Mouse (Mus musculus) midbrain, embryonic 11.5 days (tissue): Measurements from ENCODE around the gene Spry1. TPM values are rescaled to one million over a fixed set of nuclear protein-coding genes. Genes with fewer than 3 reads are reported as not detected.

Experiments used
- ATAC-seq: fragments of 200-750 bp; cut with Nextera tagmentation; 2 replicates; pipeline ENCODE4 v1.8.0; 2017; ENCODE audit warnings: moderate TSS enrichment, moderate library complexity; ENCODE audit not compliant: low FRiP score
- DNase-seq: peaks from one replicate; pipeline ENCODE4 v3.0.0; 2015; ENCODE audit warnings: low spot score; ENCODE audit errors: missing footprints
- H3K27ac ChIP-seq: fragments of 300-500 bp; sonication (generic); 2 replicates; pipeline ENCODE4 v1.5.1; 2014; ENCODE audit warnings: low read depth, low read length
- H3K27me3 ChIP-seq: fragments of 300-500 bp; sonication (generic); 2 replicates; pipeline ENCODE4 v1.6.1; 2014; ENCODE audit warnings: mild to moderate bottlenecking, low read length, moderate library complexity, mixed read lengths; ENCODE audit not compliant: control insufficient read depth, insufficient read depth
- H3K36me3 ChIP-seq: fragments of 300-500 bp; sonication (generic); 2 replicates; pipeline ENCODE4 v1.6.1; 2014; ENCODE audit warnings: mild to moderate bottlenecking, low read length, moderate library complexity, mixed read lengths; ENCODE audit not compliant: control insufficient read depth, insufficient read depth
- H3K4me1 ChIP-seq: fragments of 300-500 bp; sonication (generic); 2 replicates; pipeline ENCODE4 v1.6.1; 2014; ENCODE audit warnings: low read length; ENCODE audit not compliant: control insufficient read depth, insufficient read depth
- H3K4me2 ChIP-seq: fragments of 300-500 bp; sonication (generic); 2 replicates; pipeline ENCODE4 v1.6.1; 2014; ENCODE audit warnings: mild to moderate bottlenecking, moderate library complexity
- H3K4me3 ChIP-seq: fragments of 300-500 bp; sonication (generic); 2 replicates; pipeline ENCODE4 v1.5.1; 2014; ENCODE audit warnings: low read depth, low read length
- H3K9ac ChIP-seq: fragments of 300-500 bp; sonication (generic); 2 replicates; pipeline ENCODE4 v1.6.1; 2014; ENCODE audit warnings: low read length
- H3K9me3 ChIP-seq: fragments of 300-500 bp; sonication (generic); 2 replicates; pipeline ENCODE4 v1.6.1; 2016; ENCODE audit warnings: low read length; ENCODE audit not compliant: control insufficient read depth
- WGBS: fragments of 180-500 bp; shearing (Covaris S2); extraction: QIAGEN DNeasy Blood & Tissue Kit; methylation state at CpG from one replicate; pipeline ENCODE4 v1.1.7; 2014; 5-methylcytosine and 5-hydroxymethylcytosine counted together
- polyA plus RNA-seq: library from polyadenylated mRNA; unstranded; fragments of >200 nt; fragmentation: Nextera tagmentation; extraction: Ambion mirVana; gene quantifications from 2 replicates; pipeline ENCODE4 v1.2.1, GENCODE M21; 2014

Gene Spry1
- polyA plus RNA-seq, 1 experiment from 2014 or later: 10.0 TPM

GRCm38 (mm10) chr3:37605876-37606238, 33.9 kb upstream of the Spry1 start:
- no peak overlapping the region for H3K27ac ChIP-seq
- no peaks in the 10 kb centered on the region for H3K36me3 ChIP-seq
- no peaks in the 10 kb centered on the region for H3K9me3 ChIP-seq
- H3K4me3 ChIP-seq: no peak overlapping the region
- DNase-seq (no peak), ATAC-seq (no peak)
- H3K4me2 ChIP-seq: no peak overlapping the region
- no peaks in the 10 kb centered on the region for H3K27me3 ChIP-seq
- peaks cover 6% of the 10 kb centered on the region for H3K4me1 ChIP-seq
- H3K9ac ChIP-seq: no peak overlapping the region
- 91% methylated on average over 10 of the region's 10 CpGs for WGBS

DNA sequence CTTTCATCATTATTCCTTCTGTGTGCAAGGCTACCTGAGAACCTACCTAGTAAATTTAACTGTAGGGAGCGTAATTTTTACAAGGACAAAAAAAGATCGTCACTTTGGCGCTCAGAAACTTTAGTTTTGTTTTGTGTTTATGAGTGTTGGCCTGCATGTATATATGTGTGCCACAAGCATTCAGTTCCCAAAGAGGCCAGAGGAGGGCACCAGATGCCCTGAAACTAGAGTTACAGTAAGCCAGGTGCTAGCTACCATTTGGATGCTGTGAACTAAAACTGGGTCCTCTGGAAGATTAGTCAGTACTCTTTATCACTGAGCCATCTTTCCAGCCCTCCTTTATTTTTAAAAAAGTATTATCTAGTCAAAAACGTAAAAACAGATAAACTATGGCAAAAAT, 30.8 kb upstream of the Spry1 start:
- Histone ChIP-seq H3K4me3 (no peak overlapping the region), H3K27ac (no peak overlapping the region)
- no peak for ATAC-seq

GRCm38 (mm10) chr3:37610670-37611069, 29.1 kb upstream of the Spry1 start:
- Histone ChIP-seq H3K27me3 (no peaks in the 10 kb centered on the region), H3K27ac (no peak overlapping the region), H3K4me1 (no peaks in the 10 kb centered on the region), H3K36me3 (no peaks in the 10 kb centered on the region), H3K4me3 (no peak overlapping the region), H3K9ac (no peak overlapping the region), H3K4me2 (no peak overlapping the region), H3K9me3 (no peaks in the 10 kb centered on the region)
- DNase-seq (no peak), ATAC-seq (no peak)
- WGBS: 91% methylated on average over 2 of the region's 2 CpGs

More for the DNA sequence above, 30.8 kb upstream of the Spry1 start:
- no peak for DNase-seq
- Histone ChIP-seq H3K27me3 (no peaks in the 10 kb centered on the region), H3K36me3 (no peaks in the 10 kb centered on the region), H3K9ac (no peak overlapping the region), H3K4me2 (no peak overlapping the region), H3K9me3 (no peaks in the 10 kb centered on the region), H3K4me1 (peaks cover 6% of the 10 kb centered on the region)
- WGBS: 88% methylated on average over 4 of the region's 4 CpGs

- Histone ChIP-seq H3K4me3 (no peak overlapping the region), H3K9me3 (no peaks in the 10 kb centered on the region), H3K4me2 (no peak overlapping the region), H3K36me3 (no peaks in the 10 kb centered on the region), H3K9ac (no peak overlapping the region), H3K27ac (no peak overlapping the region), H3K4me1 (no peaks in the 10 kb centered on the region), H3K27me3 (no peaks in the 10 kb centered on the region; the same call in 1 of the 2 replicates)
- WGBS: 61% methylated on average over 10 of the region's 10 CpGs
- no peak for DNase-seq
- ATAC-seq: no peak
These were observed 26.0 kb upstream of the Spry1 start for GRCm38 (mm10) chr3:37613722-37614121.

GRCm38 (mm10) chr3:37614878-37615650, 24.7 kb upstream of the Spry1 start:
- Histone ChIP-seq H3K4me2 (no peak overlapping the region), H3K4me1 (no peaks in the 10 kb centered on the region), H3K36me3 (no peaks in the 10 kb centered on the region), H3K9me3 (no peaks in the 10 kb centered on the region), H3K27ac (no peak overlapping the region), H3K4me3 (no peak overlapping the region), H3K9ac (no peak overlapping the region), H3K27me3 (no peaks in the 10 kb centered on the region; the same call in 1 of the 2 replicates)
- 83% methylated on average over 10 of the region's 10 CpGs for WGBS
- DNase-seq (no peak), ATAC-seq (no peak)

GRCm38 (mm10) chr3:37616586-37617547, 22.9 kb upstream of the Spry1 start:
- 60% methylated on average over 21 of the region's 21 CpGs for WGBS

GRCm38 (mm10) chr3:37632246-37632645, 7.5 kb upstream of the Spry1 start:
- Histone ChIP-seq H3K36me3 (no peaks in the 10 kb centered on the region), H3K27ac (no peak overlapping the region), H3K4me2 (no peak overlapping the region), H3K4me3 (no peak overlapping the region), H3K4me1 (no peaks in the 10 kb centered on the region), H3K9ac (no peak overlapping the region), H3K9me3 (no peaks in the 10 kb centered on the region), H3K27me3 (no peaks in the 10 kb centered on the region)
- 95% methylated on average over 6 of the region's 6 CpGs for WGBS
- ATAC-seq (no peak), DNase-seq (no peak)

More at GRCm38 (mm10) chr3:37616586-37617547, 22.9 kb upstream of the Spry1 start:
- no peaks in the 10 kb centered on the region for H3K36me3 ChIP-seq
- no peak for DNase-seq
- no peaks in the 10 kb centered on the region for H3K4me1 ChIP-seq
- no peaks in the 10 kb centered on the region; the same call in 1 of the 2 replicates for H3K27me3 ChIP-seq
- ATAC-seq: no peak
- no peak overlapping the region for H3K4me2 ChIP-seq
- 0 out of 2 replicates have a peak, but pooled peaks cover 2% of the 10 kb centered on the region for H3K9me3 ChIP-seq
- no peak overlapping the region for H3K9ac ChIP-seq
- H3K27ac ChIP-seq: no peak overlapping the region
- no peak overlapping the region for H3K4me3 ChIP-seq

GRCm38 (mm10) chr3:37632751-37633150, 7.0 kb upstream of the Spry1 start:
- WGBS: 70% methylated on average over 3 of the region's 3 CpGs
- Histone ChIP-seq H3K4me3 (no peak overlapping the region), H3K4me1 (no peaks in the 10 kb centered on the region), H3K9me3 (no peaks in the 10 kb centered on the region), H3K36me3 (no peaks in the 10 kb centered on the region), H3K27me3 (no peaks in the 10 kb centered on the region), H3K9ac (no peak overlapping the region), H3K4me2 (no peak overlapping the region), H3K27ac (no peak overlapping the region)
- peak; percentile 75 for DNase-seq
- no peak for ATAC-seq

DNA sequence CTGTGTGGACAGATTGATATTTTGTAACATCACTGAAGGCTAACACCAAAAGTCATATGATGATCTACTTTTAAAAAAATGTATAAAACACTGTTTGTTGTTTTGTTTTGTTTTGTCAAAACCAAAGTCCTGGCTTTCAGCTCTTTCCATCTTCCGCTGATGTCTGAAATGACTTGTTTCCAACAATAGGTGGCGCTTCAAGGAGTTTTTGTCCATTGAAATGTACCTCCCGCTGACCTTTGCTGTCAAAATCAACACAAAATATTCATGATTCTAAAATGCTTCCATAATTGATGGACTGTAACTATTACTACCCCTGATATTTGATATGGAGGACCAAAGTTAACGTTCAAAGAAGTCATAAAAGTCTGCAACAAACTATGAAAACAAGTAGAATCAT, 5.1 kb upstream of the Spry1 start:
- no peaks in the 10 kb centered on the region for H3K9me3 ChIP-seq
- DNase-seq (peak; percentile 75), ATAC-seq (no peak)
- H3K4me3 ChIP-seq: no peak overlapping the region
- no peak overlapping the region for H3K9ac ChIP-seq
- no peak overlapping the region for H3K27ac ChIP-seq
- H3K27me3 ChIP-seq: no peaks in the 10 kb centered on the region
- peaks cover 4% of the 10 kb centered on the region; the same call in 1 of the 2 replicates for H3K4me1 ChIP-seq
- 36% methylated on average over 4 of the region's 4 CpGs for WGBS
- no peak overlapping the region for H3K4me2 ChIP-seq
- H3K36me3 ChIP-seq: no peaks in the 10 kb centered on the region
